Mouse (Mus musculus) hindbrain, embryonic 10.5 days (tissue): ENCODE results near the gene Patl2. TPM values are rescaled to one million over a fixed set of nuclear protein-coding genes. Genes with fewer than 3 reads are reported as not detected.

Experiments
- DNase-seq: peaks from one replicate; pipeline ENCODE4 v3.0.0-alpha.2; 2017; ENCODE audit warnings: low spot score
- H3K27ac ChIP-seq: fragments of 300-500 bp; sonication (generic); 2 replicates; pipeline ENCODE4 v1.5.1; 2016; ENCODE audit warnings: mild to moderate bottlenecking, moderate library complexity
- H3K27me3 ChIP-seq: fragments of 300-500 bp; sonication (generic); 2 replicates; pipeline ENCODE4 v1.6.1; 2016; ENCODE audit warnings: mild to moderate bottlenecking; ENCODE audit not compliant: poor library complexity, insufficient read depth, severe bottlenecking
- H3K36me3 ChIP-seq: fragments of 300-500 bp; sonication (generic); 2 replicates; pipeline ENCODE4 v1.6.1; 2016; ENCODE audit warnings: mild to moderate bottlenecking, moderate library complexity
- H3K4me1 ChIP-seq: fragments of 300-500 bp; sonication (generic); replicated peaks from 2 replicates; pipeline ENCODE4 v1.6.1; 2016; ENCODE audit warnings: mild to moderate bottlenecking
- H3K4me3 ChIP-seq: fragments of 300-500 bp; sonication (generic); 2 replicates; pipeline ENCODE4 v1.5.1; 2016; ENCODE audit warnings: mild to moderate bottlenecking, moderate library complexity
- H3K9me3 ChIP-seq: fragments of 300-500 bp; sonication (generic); 2 replicates; pipeline ENCODE4 v1.6.1; 2016; ENCODE audit warnings: mild to moderate bottlenecking, moderate library complexity
- WGBS: fragments of 180-500 bp; shearing (Covaris S2); methylation state at CpG from one replicate; pipeline ENCODE4 v1.1.7; 2016; 5-methylcytosine and 5-hydroxymethylcytosine counted together
- polyA plus RNA-seq: library from polyadenylated mRNA; unstranded; fragments of >200 nt; fragmentation: Nextera tagmentation; extraction: Ambion mirVana; gene quantifications from 2 replicates; pipeline ENCODE4 v1.2.1, GENCODE M21; 2016

Gene Patl2
- polyA plus RNA-seq, 1 experiment from 2014 or later, result not detected

DNA sequence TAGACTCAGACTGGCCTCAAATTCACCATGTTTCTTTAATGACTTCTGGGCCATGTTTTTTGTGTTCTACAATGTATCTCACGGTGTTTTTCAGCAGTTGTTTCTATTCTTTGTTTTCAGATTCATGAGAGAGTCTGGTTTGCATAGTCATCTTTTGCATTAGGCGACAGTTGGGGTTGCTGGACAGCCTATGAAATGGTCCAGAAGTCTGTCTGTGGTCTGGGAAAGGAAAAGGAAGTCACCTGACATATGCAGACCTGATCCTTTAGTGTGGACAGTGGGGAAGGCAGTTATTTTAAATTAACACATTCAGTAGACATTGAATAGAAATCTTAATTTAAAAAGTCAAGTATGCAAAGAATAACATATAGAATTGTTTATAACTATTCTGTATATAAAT lies 23.5 kb downstream of the Patl2 start:
- Histone ChIP-seq H3K4me1 (no peaks in the 10 kb centered on the region), H3K36me3 (no peaks in the 10 kb centered on the region), H3K4me3 (no peak overlapping the region), H3K27ac (no peak overlapping the region), H3K9me3 (no peaks in the 10 kb centered on the region), H3K27me3 (no peaks in the 10 kb centered on the region)
- 84% methylated on average over 2 of the region's 2 CpGs for WGBS
- no peak for DNase-seq

- Histone ChIP-seq H3K36me3 (no peaks in the 10 kb centered on the region), H3K27ac (no peak overlapping the region), H3K4me3 (no peak overlapping the region), H3K27me3 (no peaks in the 10 kb centered on the region), H3K9me3 (no peaks in the 10 kb centered on the region), H3K4me1 (no peaks in the 10 kb centered on the region)
- WGBS, result 41% methylated on average over 4 of the region's 4 CpGs
- no peak for DNase-seq
These were observed 24.4 kb downstream of the Patl2 start for GRCm38 (mm10) chr2:122161542-122161941.

DNA sequence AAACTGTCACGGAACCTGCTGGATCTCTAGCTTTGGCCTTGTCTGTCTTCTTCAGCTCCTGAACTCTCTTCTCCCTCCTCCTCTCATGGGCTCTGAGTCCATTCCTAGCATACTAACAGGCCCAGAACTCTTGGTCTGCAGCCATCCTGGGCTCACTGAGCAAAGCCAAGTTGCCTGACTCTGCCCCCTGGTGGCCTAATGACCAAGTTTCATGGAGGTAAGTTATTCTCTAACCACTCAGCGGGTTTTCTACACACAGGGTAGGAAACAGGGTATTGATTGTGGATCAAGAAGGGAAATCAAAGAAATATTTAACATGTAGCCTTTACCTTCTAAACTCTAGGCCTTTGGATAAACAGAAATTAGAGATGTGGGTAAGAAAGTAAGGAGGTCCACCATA lies 25.3 kb downstream of the Patl2 start, which contains the start of gene Trim69:
Gene Trim69 (plus strand): TSS at position 21 of the 400 bp plus-strand sequence.
- no peaks in the 10 kb centered on the region for H3K27me3 ChIP-seq
- no peaks in the 10 kb centered on the region for H3K4me1 ChIP-seq
- H3K9me3 ChIP-seq, result no peaks in the 10 kb centered on the region
- DNase-seq, result peak; percentile 81
- no peaks in the 10 kb centered on the region; the same call in 1 of the 2 replicates for H3K36me3 ChIP-seq
- WGBS, result 43% methylated on average over 2 of the region's 2 CpGs
- no peak within 1 kb of the TSS for H3K27ac ChIP-seq
- no peak within 1 kb of the TSS for H3K4me3 ChIP-seq

DNA sequence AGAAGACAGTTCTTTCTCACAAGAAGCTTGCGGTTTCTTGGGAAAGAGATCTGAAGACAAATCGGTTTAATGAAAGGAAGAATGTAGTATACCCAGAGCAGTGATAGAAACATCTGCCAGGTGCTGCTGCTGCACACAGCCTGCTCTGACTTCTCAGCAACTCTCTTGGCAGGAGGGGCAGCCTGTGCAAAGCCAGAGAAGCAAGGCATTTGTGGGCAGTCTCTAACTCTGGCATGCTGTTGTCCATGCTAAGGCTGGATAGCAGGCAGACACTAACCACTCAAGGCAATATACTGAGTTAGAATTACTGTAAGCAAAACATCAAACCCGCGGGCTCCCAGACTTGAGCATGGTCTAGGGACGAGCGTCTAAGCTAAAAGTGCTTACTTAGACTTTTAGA lies 26.3 kb downstream of the Patl2 start:
- no peaks in the 10 kb centered on the region for H3K4me1 ChIP-seq
- H3K4me3 ChIP-seq, result no peak overlapping the region
- H3K9me3 ChIP-seq, result no peaks in the 10 kb centered on the region
- 90% methylated on average over 6 of the region's 6 CpGs for WGBS
- no peak overlapping the region for H3K27ac ChIP-seq
- H3K36me3 ChIP-seq, result peaks cover 10% of the 10 kb centered on the region
- DNase-seq, result no peak
- no peaks in the 10 kb centered on the region for H3K27me3 ChIP-seq

DNA sequence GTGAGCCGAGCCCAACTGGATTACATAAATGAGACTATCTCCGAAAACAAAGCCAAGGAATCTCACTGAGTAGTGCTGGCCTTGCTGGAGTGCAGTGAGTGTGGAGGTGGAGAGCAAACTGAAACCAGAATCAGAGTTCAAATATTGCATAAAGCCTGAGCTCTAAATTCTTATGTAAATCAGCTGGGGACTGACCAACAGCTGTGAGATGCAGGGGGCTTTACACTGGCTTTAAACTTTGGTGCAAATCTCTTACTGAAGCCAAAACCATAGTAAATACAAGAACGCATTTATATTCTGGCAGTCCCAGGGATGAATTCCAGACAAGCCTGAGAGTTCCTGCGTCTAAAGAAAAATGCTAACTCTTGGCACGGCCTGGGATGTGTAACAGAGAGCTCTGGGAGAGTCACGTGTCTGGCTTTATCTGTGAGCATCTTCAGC lies 27.6 kb downstream of the Patl2 start:
- peaks cover 15% of the 10 kb centered on the region for H3K36me3 ChIP-seq
- DNase-seq, result no peak
- H3K4me1 ChIP-seq, result no peaks in the 10 kb centered on the region
- no peak overlapping the region for H3K27ac ChIP-seq
- H3K4me3 ChIP-seq, result no peak overlapping the region
- no peaks in the 10 kb centered on the region for H3K27me3 ChIP-seq
- WGBS, result 65% methylated on average over 6 of the region's 6 CpGs
- no peaks in the 10 kb centered on the region for H3K9me3 ChIP-seq

DNA sequence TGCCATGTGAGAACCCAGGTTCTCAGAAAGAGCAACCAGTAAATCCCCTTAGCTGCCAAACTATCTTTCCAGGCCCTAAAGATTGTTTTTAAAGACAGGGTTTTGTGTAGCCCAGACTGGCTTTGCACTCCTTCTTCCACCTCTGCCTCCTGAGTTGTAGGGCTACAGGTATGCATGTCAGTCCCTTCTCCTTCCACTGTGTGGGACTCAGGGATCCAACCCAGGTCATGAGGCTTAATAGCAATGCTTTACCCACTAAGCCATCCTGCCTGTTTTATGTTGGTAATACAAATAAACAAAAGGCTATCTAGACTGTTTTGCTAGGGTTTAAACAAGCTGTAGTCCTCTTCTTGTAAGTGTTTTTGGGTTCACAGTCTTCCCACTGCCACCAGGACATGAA lies 28.4 kb downstream of the Patl2 start:
- Histone ChIP-seq H3K36me3 (peaks cover 15% of the 10 kb centered on the region), H3K4me3 (no peak overlapping the region), H3K9me3 (no peaks in the 10 kb centered on the region), H3K27ac (no peak overlapping the region), H3K27me3 (no peaks in the 10 kb centered on the region), H3K4me1 (no peaks in the 10 kb centered on the region)
- DNase-seq, result no peak

DNA sequence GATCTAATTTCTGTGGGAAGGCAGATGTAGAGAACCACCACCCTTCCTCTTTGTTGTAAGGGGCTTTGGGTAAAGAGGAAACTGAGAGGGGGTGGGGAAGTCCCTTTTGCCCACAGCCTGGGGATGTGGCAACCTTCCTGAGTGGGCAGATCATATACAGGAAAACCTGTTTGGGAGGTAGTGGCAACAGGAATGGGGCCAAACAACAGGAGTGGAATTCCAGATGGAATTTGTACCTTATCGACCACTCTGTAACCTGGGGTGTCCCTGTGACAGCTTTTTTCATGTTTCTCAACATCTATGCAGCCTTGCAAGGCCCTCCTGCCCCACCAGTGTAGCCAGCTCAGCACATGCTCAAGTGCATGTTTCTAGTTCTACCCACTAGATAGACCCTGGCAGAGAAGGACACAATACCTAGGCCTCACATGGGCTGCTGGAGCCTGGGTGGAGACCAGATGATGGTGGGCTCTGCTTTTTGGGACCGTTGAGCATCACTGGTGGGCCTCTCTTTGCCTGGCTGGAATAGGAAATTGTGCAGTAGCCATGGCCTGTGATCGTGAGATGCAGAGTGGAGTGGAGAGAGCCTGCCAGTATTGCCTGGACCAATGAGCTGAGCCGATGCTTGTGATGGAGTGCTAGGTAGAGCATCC lies 29.8 kb downstream of the Patl2 start:
- DNase-seq, result no peak
- WGBS, result 83% methylated on average over 4 of the region's 4 CpGs
- Histone ChIP-seq H3K27me3 (no peaks in the 10 kb centered on the region), H3K27ac (no peak overlapping the region), H3K4me3 (no peak overlapping the region), H3K9me3 (no peaks in the 10 kb centered on the region), H3K4me1 (no peaks in the 10 kb centered on the region), H3K36me3 (peaks cover 23% of the 10 kb centered on the region)

DNA sequence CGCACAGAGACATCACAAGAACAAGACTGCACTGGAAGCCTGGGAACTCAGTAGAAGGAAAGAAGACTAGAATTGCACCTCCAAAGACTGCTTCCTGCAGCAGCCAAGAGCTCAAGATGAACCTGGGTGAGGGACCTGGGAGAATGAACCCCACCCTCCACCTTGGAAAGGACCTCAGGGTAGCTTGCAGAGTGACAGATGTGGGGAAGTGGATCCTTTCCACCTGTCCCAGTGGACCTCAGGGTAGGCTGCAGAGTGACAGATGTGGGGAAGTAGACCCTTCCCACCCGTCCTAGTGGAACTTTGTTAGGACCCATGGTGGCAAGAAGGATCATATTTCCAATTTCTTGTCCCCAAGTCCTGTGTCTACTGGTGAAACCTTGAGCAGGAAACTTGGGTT lies 30.7 kb downstream of the Patl2 start:
- no peak overlapping the region for H3K4me3 ChIP-seq
- no peak for DNase-seq
- WGBS, result 83% methylated on average over 2 of the region's 2 CpGs
- H3K9me3 ChIP-seq, result no peaks in the 10 kb centered on the region
- H3K27ac ChIP-seq, result no peak overlapping the region
- H3K27me3 ChIP-seq, result no peaks in the 10 kb centered on the region
- H3K4me1 ChIP-seq, result no peaks in the 10 kb centered on the region
- peaks cover 28% of the 10 kb centered on the region for H3K36me3 ChIP-seq

DNA sequence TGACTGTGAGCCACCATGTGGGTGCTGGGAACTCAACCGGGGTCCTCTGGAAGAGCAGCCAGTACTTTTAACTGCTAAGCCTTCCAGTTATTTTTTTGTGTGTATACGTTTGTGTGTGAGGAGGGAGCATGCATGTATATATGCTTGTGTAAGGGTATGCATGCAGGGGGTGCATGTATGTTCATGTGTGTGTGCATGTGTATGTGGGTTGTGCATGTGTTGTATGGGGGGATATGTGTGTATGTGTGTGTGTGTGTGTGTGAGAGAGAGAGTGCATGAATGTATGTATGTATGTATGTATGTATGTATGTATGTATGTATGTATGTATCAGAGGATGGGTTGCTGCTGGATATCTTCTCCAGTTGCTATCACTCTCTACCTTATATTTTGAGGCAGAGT lies 31.5 kb downstream of the Patl2 start:
- H3K27ac ChIP-seq, result no peak overlapping the region
- no peak overlapping the region for H3K4me3 ChIP-seq
- no peaks in the 10 kb centered on the region for H3K27me3 ChIP-seq
- H3K9me3 ChIP-seq, result no peaks in the 10 kb centered on the region
- H3K36me3 ChIP-seq, result peaks cover 28% of the 10 kb centered on the region
- DNase-seq, result no peak
- 93% methylated on average over 2 of the region's 2 CpGs for WGBS
- H3K4me1 ChIP-seq, result no peaks in the 10 kb centered on the region

DNA sequence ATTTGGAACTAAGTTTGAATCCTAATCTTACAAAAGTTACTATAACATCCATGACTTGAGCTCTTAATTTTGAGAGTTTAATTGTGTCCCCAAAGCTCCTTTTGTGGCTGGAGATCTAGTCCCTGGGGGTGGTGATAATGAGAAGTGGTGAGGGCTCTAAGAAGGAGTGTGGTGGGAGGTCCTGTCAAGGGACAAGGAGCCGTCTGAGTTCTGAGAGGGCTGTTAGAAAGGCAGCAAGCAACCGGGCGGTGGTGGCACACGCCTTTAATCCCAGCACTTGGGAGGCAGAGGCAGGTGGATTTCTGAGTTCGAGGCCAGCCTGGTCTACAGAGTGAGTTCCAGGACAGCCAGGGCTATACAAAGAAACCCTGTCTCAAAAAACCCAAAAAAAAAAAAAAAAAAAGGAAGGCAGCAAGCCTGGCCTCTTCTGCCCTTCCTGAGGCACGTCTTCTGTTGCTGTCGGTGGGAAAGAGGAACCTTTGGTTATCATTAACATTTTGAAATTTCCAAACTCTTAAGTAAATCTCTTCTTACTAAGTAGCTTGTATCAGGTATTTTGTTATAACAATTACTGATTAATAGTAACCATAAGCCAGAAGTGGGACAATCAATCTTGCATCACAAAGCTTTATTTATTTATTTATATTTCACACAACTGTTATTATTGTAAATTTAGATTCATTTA lies 32.2 kb downstream of the Patl2 start:
- DNase-seq, result no peak
- Histone ChIP-seq H3K27ac (no peak overlapping the region), H3K27me3 (no peaks in the 10 kb centered on the region), H3K36me3 (peaks cover 28% of the 10 kb centered on the region), H3K4me1 (peaks cover under 1% of the 10 kb centered on the region; the same call in 1 of the 2 replicates), H3K9me3 (no peaks in the 10 kb centered on the region), H3K4me3 (no peak overlapping the region)
- 82% methylated on average over 7 of the region's 7 CpGs for WGBS

DNA sequence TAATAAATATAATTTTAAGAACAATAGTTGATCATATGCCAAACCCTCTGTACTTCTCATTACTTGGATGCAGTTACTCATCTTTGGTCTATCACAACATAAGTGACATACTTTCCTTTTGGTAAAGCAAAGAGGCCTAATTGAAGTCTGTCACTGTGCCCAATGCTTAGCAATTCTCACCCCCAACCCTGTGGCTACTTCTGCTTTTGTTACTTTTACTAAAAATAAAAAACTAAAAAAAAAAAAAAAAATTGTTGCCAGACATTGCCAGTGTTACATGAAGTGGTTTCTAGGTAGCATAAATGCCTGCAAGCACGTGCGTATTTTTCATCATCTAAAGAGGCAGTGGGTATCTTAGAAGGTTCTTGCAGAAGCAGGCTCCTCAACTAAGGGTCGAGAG lies 33.1 kb downstream of the Patl2 start:
- Histone ChIP-seq H3K9me3 (no peaks in the 10 kb centered on the region), H3K4me3 (no peak overlapping the region), H3K4me1 (peaks cover 9% of the 10 kb centered on the region), H3K36me3 (peaks cover 28% of the 10 kb centered on the region), H3K27me3 (0 out of 2 replicates have a peak, but pooled peaks cover 2% of the 10 kb centered on the region), H3K27ac (no peak overlapping the region)
- DNase-seq, result no peak
- WGBS, result 87% methylated on average over 3 of the region's 3 CpGs

DNA sequence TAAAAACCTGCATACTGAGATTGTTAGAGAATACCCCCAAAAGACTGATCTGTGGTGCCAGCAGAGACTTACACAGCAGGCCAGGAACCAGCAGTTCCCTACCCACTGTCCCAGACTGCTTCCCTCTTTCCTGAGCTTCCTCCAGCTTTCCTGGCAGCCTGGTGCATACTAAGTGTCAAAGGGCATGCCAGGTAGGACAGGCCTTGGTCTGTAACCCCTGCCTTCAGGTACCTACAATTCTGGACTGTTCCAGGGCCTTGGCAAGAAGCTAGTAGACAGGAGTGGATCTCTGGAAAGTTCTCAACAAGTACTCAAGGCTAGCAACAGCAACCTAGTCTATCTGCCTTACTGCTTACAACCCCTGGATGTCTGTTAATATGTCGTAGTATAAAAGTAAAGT lies 34.8 kb downstream of the Patl2 start:
- Histone ChIP-seq H3K4me1 (peaks cover 16% of the 10 kb centered on the region), H3K27me3 (0 out of 2 replicates have a peak, but pooled peaks cover 2% of the 10 kb centered on the region), H3K27ac (no peak overlapping the region), H3K9me3 (no peaks in the 10 kb centered on the region), H3K36me3 (peaks cover 28% of the 10 kb centered on the region), H3K4me3 (no peak overlapping the region)
- no peak for DNase-seq
- 93% methylated on average over 1 of the region's 1 CpGs for WGBS

GRCm38 (mm10) chr2:122149716-122150115 lies 36.3 kb downstream of the Patl2 start:
- H3K36me3 ChIP-seq, result peaks cover 18% of the 10 kb centered on the region
- H3K27me3 ChIP-seq, result 0 out of 2 replicates have a peak, but pooled peaks cover 2% of the 10 kb centered on the region
- peaks cover 16% of the 10 kb centered on the region for H3K4me1 ChIP-seq
- H3K9me3 ChIP-seq, result no peaks in the 10 kb centered on the region
- H3K27ac ChIP-seq, result no peak overlapping the region
- DNase-seq, result no peak
- no peak overlapping the region for H3K4me3 ChIP-seq
- 88% methylated on average over 3 of the region's 3 CpGs for WGBS
